Mouse (Mus musculus): ENCODE measurements around the gene Mslnl. TPM values are rescaled to one million over a fixed set of nuclear protein-coding genes. Genes with fewer than 3 reads are reported as not detected.
"Not testable (repeated sequence)": the region's sequence is repeated elsewhere in the genome, so short reads cannot be mapped to it uniquely, and the experiment has no call there.

Mslnl gene
- total RNA-seq, 1 experiment, result 0.27 TPM

DNA sequence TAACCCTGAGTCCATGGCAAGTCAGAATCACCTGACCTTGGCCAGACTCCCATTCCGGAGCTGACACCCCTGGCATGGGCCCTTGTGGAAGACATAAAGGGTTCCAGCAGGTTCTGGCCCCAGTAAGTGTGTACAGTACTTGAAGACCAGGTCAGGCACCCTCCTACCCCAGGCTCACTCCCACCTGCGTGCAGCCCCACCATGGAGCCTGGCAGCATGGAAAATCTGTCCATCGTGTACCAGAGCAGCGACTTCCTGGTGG lies 7.9 kb upstream of the Mslnl start:
- peaks cover 4 to 19% of the 10 kb centered on the region in 2 experiments; a peak in 2 of 4 replicates for H3K4me1 ChIP-seq (ENCODE audit: control insufficient read depth in 2 of 2, insufficient read depth in 2 of 2, low read length in 2 of 2, poor library complexity in 1 of 2)
- H3K9ac ChIP-seq (ENCODE audit: insufficient read depth, low read depth, low read length, poor library complexity, severe bottlenecking), result peak overlapping the region; percentile 88
- peaks cover 22% of the 10 kb centered on the region; the same call in 1 of the 2 replicates for H3K36me3 ChIP-seq (ENCODE audit: control insufficient read depth, insufficient read depth, low read length, poor library complexity, severe bottlenecking)
- no peaks in the 10 kb centered on the region for H3K9me3 ChIP-seq (ENCODE audit: control insufficient read depth, insufficient read depth, low read depth, low read length)
- in situ Hi-C loops (cut with MboI; ENCODE audit: low sequenced_read_pairs in 2 of 2, unreplicated experiment in 2 of 2), result no loop called here
- H3K4me3 ChIP-seq (ENCODE audit: insufficient read depth in 1 of 2, low read depth in 1 of 2, low read length in 2 of 2, poor library complexity in 1 of 2, severe bottlenecking in 1 of 2), result peak overlapping the region; percentile 75
- TF ChIP-seq ZNF384 (IDR thresholded peaks at IDR 0.05; ENCODE audit: low read depth, low read length) (no peak), CHD2 (IDR thresholded peaks at IDR 0.05; ENCODE audit: low read depth, low read length) (no peak), MAFK (IDR thresholded peaks at IDR 0.05; ENCODE audit: insufficient read depth, low read depth, low read length) (no peak), ZC3H11A (IDR thresholded peaks at IDR 0.05; ENCODE audit: borderline replicate concordance, low read depth, low read length) (no peak), HCFC1 (IDR thresholded peaks at IDR 0.05; ENCODE audit: borderline replicate concordance, insufficient read depth, low read length) (no peak)
- no peak overlapping the region for H3K27ac ChIP-seq (ENCODE audit: insufficient read depth, low read depth, low read length, poor library complexity, severe bottlenecking)
- DNase-seq (ENCODE audit: low read depth, low spot score), result no peak

- H3K36me3 ChIP-seq (ENCODE audit: control insufficient read depth, insufficient read depth, low read length, poor library complexity, severe bottlenecking), result 0 out of 2 replicates have a peak, but pooled peaks cover 2% of the 10 kb centered on the region
- H3K9me3 ChIP-seq (ENCODE audit: control insufficient read depth, insufficient read depth, low read depth, low read length), result no peaks in the 10 kb centered on the region
- no peak overlapping the region for H3K9ac ChIP-seq (ENCODE audit: insufficient read depth, low read depth, low read length, poor library complexity, severe bottlenecking)
- TF ChIP-seq ZC3H11A (IDR thresholded peaks at IDR 0.05; ENCODE audit: borderline replicate concordance, low read depth, low read length) (0 out of 2 replicates have a peak, but pooled peaks have one; percentile 7), CHD2 (IDR thresholded peaks at IDR 0.05; ENCODE audit: low read depth, low read length) (no peak)
- H3K27ac ChIP-seq (ENCODE audit: insufficient read depth, low read depth, low read length, poor library complexity, severe bottlenecking), result no peak overlapping the region
- no peak overlapping the region for H3K4me3 ChIP-seq (ENCODE audit: insufficient read depth in 1 of 2, low read depth in 1 of 2, low read length in 2 of 2, poor library complexity in 1 of 2, severe bottlenecking in 1 of 2)
- in situ Hi-C loops (cut with MboI; ENCODE audit: low sequenced_read_pairs in 2 of 2, unreplicated experiment in 2 of 2), result no loop called here
- peak; percentile 65 for DNase-seq (ENCODE audit: low read depth, low spot score)
- H3K4me1 ChIP-seq (ENCODE audit: control insufficient read depth in 2 of 2, insufficient read depth in 2 of 2, low read length in 2 of 2, poor library complexity in 1 of 2), result peaks cover 0 to 7% of the 10 kb centered on the region in 2 experiments; a peak in 1 of 4 replicates
Measured at GRCm38 (mm10) chr17:25732082-25732481, 3.8 kb upstream of the Mslnl start.

- TF ChIP-seq CHD2 (IDR thresholded peaks at IDR 0.05; ENCODE audit: low read depth, low read length) (no peak), HCFC1 (IDR thresholded peaks at IDR 0.05; ENCODE audit: borderline replicate concordance, insufficient read depth, low read length) (no peak), ZNF384 (IDR thresholded peaks at IDR 0.05; ENCODE audit: low read depth, low read length) (no peak), MAFK (IDR thresholded peaks at IDR 0.05; ENCODE audit: insufficient read depth, low read depth, low read length) (no peak), ZC3H11A (IDR thresholded peaks at IDR 0.05; ENCODE audit: borderline replicate concordance, low read depth, low read length) (no peak)
- no peak overlapping the region for H3K4me3 ChIP-seq (ENCODE audit: insufficient read depth in 1 of 2, low read depth in 1 of 2, low read length in 2 of 2, poor library complexity in 1 of 2, severe bottlenecking in 1 of 2)
- no peak overlapping the region for H3K27ac ChIP-seq (ENCODE audit: insufficient read depth, low read depth, low read length, poor library complexity, severe bottlenecking)
- 0 out of 2 replicates have a peak, but pooled peaks cover under 1% of the 10 kb centered on the region for H3K36me3 ChIP-seq (ENCODE audit: control insufficient read depth, insufficient read depth, low read length, poor library complexity, severe bottlenecking)
- no peak overlapping the region for H3K9ac ChIP-seq (ENCODE audit: insufficient read depth, low read depth, low read length, poor library complexity, severe bottlenecking)
- DNase-seq (ENCODE audit: low read depth, low spot score), result no peak
- in situ Hi-C loops (cut with MboI; ENCODE audit: low sequenced_read_pairs in 2 of 2, unreplicated experiment in 2 of 2), result no loop called here
- H3K9me3 ChIP-seq (ENCODE audit: control insufficient read depth, insufficient read depth, low read depth, low read length), result no peaks in the 10 kb centered on the region
- H3K4me1 ChIP-seq (ENCODE audit: control insufficient read depth in 2 of 2, insufficient read depth in 2 of 2, low read length in 2 of 2, poor library complexity in 1 of 2), result 0 out of 4 replicates have a peak, but pooled peaks cover 0 to 2% of the 10 kb centered on the region in 2 experiments
Measured at GRCm38 (mm10) chr17:25735246-25735645, 596 bp upstream of the Mslnl start.

DNA sequence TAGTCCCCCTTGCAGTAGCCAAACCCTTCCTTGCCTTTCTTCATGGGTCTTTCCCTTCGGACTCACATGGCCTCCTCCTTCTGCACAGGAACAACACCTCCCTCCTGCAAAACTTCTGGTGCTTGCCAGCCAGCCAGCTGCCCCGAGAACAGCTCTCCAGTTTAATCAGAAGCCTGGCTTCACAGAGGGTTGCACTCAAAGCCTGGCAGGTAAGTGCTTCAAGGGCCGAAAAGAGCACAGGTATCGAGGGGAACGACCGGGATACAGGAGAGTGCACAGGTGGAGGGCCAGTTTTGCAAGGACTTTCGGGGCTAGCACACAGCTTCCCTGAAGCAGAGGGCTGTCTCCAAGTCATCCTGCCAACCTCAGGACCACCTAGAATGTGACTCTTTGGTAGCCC lies 3.0 kb downstream of the Mslnl start:
- Histone ChIP-seq H3K4me3 (ENCODE audit: insufficient read depth in 1 of 2, low read depth in 1 of 2, low read length in 2 of 2, poor library complexity in 1 of 2, severe bottlenecking in 1 of 2) (no peak overlapping the region), H3K36me3 (ENCODE audit: control insufficient read depth, insufficient read depth, low read length, poor library complexity, severe bottlenecking) (no peaks in the 10 kb centered on the region), H3K27ac (ENCODE audit: insufficient read depth, low read depth, low read length, poor library complexity, severe bottlenecking) (no peak overlapping the region), H3K9ac (ENCODE audit: insufficient read depth, low read depth, low read length, poor library complexity, severe bottlenecking) (no peak overlapping the region), H3K9me3 (ENCODE audit: control insufficient read depth, insufficient read depth, low read depth, low read length) (no peaks in the 10 kb centered on the region), H3K4me1 (ENCODE audit: control insufficient read depth in 2 of 2, insufficient read depth in 2 of 2, low read length in 2 of 2, poor library complexity in 1 of 2) (no peaks in the 10 kb centered on the region)
- in situ Hi-C loops (cut with MboI; ENCODE audit: low sequenced_read_pairs in 2 of 2, unreplicated experiment in 2 of 2), result no loop called here
- no peak for DNase-seq (ENCODE audit: low read depth, low spot score)
- no peak for TF ChIP-seq ZC3H11A (IDR thresholded peaks at IDR 0.05; ENCODE audit: borderline replicate concordance, low read depth, low read length)
- TF ChIP-seq HCFC1 (IDR thresholded peaks at IDR 0.05; ENCODE audit: borderline replicate concordance, insufficient read depth, low read length), result no peak
- TF ChIP-seq MAFK (IDR thresholded peaks at IDR 0.05; ENCODE audit: insufficient read depth, low read depth, low read length), result no peak
- TF ChIP-seq ZNF384 (IDR thresholded peaks at IDR 0.05; ENCODE audit: low read depth, low read length), result no peak
- no peak for TF ChIP-seq CHD2 (IDR thresholded peaks at IDR 0.05; ENCODE audit: low read depth, low read length)

- not testable (repeated sequence) for H3K4me3 ChIP-seq (ENCODE audit: insufficient read depth in 1 of 2, low read depth in 1 of 2, low read length in 2 of 2, poor library complexity in 1 of 2, severe bottlenecking in 1 of 2)
Measured at GRCm38 (mm10) chr17:25741471-25741870, 5.6 kb downstream of the Mslnl start.

More at GRCm38 (mm10) chr17:25741471-25741870, 5.6 kb downstream of the Mslnl start:
- H3K36me3 ChIP-seq (ENCODE audit: control insufficient read depth, insufficient read depth, low read length, poor library complexity, severe bottlenecking); H3K4me1 ChIP-seq (ENCODE audit: control insufficient read depth in 2 of 2, insufficient read depth in 2 of 2, low read length in 2 of 2, poor library complexity in 1 of 2); H3K27ac ChIP-seq (ENCODE audit: insufficient read depth, low read depth, low read length, poor library complexity, severe bottlenecking); in situ Hi-C loops (cut with MboI; ENCODE audit: low sequenced_read_pairs in 2 of 2, unreplicated experiment in 2 of 2); DNase-seq (ENCODE audit: low read depth, low spot score); H3K9me3 ChIP-seq (ENCODE audit: control insufficient read depth, insufficient read depth, low read depth, low read length); H3K9ac ChIP-seq (ENCODE audit: insufficient read depth, low read depth, low read length, poor library complexity, severe bottlenecking): not testable (repeated sequence)
